Mouse (Mus musculus): ENCODE data around the gene Phkb.

The Phkb gene

DNA sequence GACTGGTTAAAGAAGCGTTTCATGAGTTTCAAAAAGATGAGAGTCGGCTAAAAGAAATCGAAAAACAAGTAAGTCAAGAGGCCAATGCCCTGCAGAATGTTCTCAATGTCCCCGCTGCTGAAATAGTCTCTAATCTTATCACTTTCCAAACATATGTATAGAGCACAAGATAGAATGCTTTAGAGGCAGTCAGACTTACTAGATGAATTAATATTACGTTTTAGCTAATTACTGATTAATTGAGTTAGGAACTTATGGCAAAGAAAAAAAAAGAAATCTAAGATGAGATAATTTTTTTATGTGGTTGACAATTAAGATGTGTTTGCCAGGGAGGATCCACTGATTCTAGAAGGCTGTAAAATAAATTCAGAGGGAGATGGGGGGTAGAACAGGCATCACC lies 217.9 kb downstream of the Phkb start:
- POLR2A ChIA-PET: no interaction called here
- CTCF ChIA-PET: no interaction called here

DNA sequence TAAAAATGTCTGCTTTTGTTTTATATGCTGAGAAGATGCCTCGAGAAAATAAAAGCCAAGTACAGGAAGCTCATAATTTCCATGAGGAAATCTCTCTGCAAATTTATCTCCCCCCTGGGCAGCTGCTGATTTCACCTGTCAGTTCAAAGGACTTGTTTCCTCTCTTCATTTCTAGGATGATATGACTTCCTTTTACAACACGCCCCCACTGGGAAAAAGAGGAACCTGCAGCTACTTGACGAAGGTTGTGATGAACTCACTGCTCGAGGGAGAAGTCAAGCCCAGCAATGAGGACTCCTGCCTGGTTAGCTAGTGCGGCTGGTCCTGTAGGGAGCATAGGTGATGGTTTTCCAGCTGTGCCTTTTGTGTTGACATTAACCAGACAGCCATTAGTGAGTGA lies 218.4 kb downstream of the Phkb start:
- ChIA-PET CTCF (no interaction called here), POLR2A (no interaction called here)

DNA sequence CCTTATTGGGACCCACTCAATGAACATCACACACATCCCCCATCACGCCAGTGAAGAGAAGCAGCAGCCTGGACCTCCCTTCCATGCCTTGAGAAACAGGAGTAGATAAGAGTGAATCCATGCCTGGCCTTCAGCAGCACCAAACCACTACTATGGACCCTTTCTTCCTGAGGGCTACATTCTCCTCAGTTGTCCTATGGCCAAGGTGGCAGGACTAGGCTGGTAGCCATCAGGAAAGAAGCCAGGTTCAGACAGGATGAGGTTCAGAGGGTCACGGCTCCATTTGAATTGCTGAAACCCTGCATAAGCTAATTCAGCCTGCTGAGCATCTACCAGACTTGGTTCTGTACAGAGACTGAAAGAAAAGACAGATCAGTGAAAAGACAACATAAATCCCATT lies 222.7 kb downstream of the Phkb start:
- ChIA-PET POLR2A (no interaction called here), CTCF (no interaction called here)

DNA sequence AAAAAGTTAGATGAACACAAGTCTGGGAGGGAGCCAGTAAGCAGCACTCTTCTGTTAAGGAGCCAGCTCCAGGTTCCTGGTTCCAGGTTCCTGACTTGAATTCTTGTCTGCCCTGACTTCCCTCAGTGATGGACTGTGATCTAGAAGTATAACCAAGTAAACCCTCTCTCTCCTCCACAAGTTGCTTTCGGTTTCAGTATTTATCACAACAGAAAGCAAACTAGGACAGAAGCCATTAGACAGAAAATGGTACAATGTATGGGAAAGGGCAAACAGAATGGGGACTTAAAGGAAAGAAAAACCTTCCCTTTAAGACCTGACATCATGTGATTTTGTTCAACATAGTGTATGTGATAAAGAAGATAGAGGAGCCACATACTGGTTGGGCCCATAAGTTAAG lies 238.7 kb downstream of the Phkb start:
- ChIA-PET CTCF (no interaction called here), POLR2A (no interaction called here)

DNA sequence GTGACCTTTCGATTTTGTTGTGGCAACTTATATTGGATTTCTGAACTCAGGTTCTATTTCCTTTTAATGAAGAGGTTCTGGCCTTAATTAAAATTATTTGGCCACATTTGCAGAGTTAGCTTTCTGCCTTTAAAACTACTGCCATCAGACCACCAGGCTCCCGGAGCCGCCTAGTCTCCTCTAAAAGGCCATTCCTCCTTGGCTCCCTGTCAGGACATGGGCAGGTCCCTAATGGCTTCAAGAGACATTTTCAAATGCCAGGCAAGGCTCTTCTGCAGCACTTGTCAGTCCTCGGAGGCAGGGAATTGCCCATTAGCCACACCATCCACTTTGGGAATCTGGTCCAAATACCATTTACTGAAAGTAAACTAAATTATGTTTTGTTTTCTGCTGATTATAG lies 242.6 kb downstream of the Phkb start:
- ChIA-PET POLR2A (no interaction called here), CTCF (interaction anchor here in 1 of 4 experiments (0.5 kb wide), 1 partner anchor 1724 kb away, joined by 3 read pairs; no protein-coding TSS in a partner anchor)

DNA sequence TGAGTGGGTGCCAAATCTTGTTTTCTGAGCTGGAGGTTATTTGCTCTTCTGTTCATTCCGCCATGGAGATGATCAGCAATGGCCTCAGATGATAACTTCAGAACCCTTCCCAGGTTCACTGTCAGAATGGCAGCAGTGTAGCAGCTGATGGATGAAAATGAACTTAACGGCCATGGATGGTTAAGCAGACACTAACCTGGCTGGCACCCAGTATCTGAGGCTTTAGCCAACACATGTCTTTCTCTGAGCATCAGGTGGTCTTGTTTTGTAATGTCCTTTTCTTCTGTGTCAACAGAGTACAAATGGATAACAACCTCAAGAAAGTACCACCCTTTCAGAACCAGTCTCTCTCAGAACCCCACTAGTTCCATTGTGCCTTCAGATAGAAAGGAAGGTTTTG lies 246.0 kb downstream of the Phkb start:
- ChIA-PET POLR2A (no interaction called here), CTCF (no interaction called here)

DNA sequence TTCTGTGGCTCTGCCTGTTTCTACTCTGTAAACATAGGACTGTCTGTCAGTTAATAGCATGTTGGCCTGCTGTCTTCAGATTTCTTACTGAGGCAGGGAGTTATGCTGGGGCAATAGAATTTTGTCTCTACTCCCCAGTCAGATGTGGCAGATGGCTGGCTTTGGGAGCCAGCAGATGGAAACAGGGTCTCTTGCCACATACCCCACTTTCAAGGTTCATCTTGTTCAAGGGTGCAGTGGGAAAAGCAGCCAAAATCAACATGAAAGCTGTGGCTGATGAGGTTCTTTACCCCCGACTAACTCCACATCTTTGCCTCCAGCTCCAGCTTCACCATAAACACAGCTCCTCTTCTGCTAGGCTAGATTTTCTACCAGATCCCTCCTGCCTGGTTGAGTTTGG lies 246.7 kb downstream of the Phkb start:
- CTCF ChIA-PET: no interaction called here
- POLR2A ChIA-PET: no interaction called here

DNA sequence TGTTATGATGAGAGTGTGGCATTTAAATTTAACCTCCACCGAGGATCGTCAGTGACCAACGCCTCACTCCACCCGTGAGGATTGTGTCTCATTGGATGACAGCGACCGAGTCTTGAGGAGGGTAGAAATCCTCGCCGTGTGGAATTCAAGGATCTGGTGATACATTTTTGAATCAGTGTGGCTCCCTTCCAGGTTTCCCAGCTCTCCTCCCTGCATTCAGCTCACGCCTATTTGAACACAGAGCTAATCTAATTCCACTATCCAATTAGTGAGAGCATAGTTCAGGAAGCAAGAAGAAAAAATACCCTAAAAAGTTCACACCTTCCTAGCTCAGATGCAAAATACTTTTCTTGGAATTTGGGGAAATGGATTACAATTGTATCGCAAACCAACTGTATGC lies 249.9 kb downstream of the Phkb start:
- CTCF ChIA-PET: interaction anchor here in 1 of 4 experiments (0.6 to 0.7 kb wide), 2 partner anchors 269 to 428 kb away, joined by 5 to 8 read pairs; no protein-coding TSS in a partner anchor
- POLR2A ChIA-PET: no interaction called here
